8 mouse cellular contexts compared by ENCODE assay signal in the genomic region with DNA sequence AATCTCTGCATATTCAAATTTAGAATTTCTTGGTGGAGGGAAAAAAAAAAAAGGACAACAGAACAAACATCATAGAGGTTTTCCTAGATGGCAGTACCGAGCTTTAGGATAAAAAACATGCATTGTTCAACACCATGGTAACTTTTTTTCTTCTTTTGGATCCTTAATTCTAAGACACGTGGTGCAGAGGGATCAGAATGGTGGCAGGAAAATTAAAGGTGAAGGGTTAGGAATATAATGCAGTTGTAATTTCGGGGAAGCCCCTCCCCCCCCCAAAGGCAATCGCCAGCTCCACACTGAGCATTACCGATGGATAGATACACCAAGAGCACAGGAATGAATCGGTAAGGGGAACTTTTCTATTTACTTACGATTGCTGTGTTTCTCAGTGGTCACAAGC. TPM values are rescaled to one million over a fixed set of nuclear protein-coding genes. Genes with fewer than 3 reads are reported as not detected.
DNase-seq lines count a peak whose midpoint lies in the region.

No protein-coding gene starts in this region.

- intact Hi-C loops in heart, postnatal 10 days (cut with DNase I) = loop anchor here (2.0 to 5.0 kb wide), 5 partner anchors 102 to 562 kb away; no protein-coding TSS in a partner anchor

- WGBS in midbrain, embryonic 10.5 days = under 1% methylated on average over 7 of the region's 7 CpGs

- H3K27me3 ChIP-seq in midbrain, embryonic 10.5 days (ENCODE audit: low read depth, poor library complexity, severe bottlenecking) = peaks cover 42% of the 10 kb centered on the region

- peaks cover 75% of the 10 kb centered on the region for H3K4me1 ChIP-seq in midbrain, embryonic 10.5 days

- H3K27ac ChIP-seq in midbrain, embryonic 10.5 days (replicated peaks) = peak overlapping the region; percentile 99

- H3K36me3 ChIP-seq in midbrain, embryonic 10.5 days = peaks cover 7% of the 10 kb centered on the region; the same call in 1 of the 2 replicates

- no peaks in the 10 kb centered on the region for H3K9me3 ChIP-seq in midbrain, embryonic 10.5 days (replicated peaks)

- H3K4me3 ChIP-seq in midbrain, embryonic 10.5 days = peak overlapping the region; percentile 93

- peak; percentile 35 for DNase-seq in adrenal gland, adult 2 months
- DNase-seq in adrenal gland, postnatal 14 days = no peak
- DNase-seq in adipocyte (ENCODE audit: low spot score) = peak; percentile 60
- DNase-seq in heart, postnatal 10 days = peak; percentile 16 to 19
- DNase-seq in midbrain, embryonic 10.5 days (ENCODE audit: low spot score) = peak; percentile 32
- no peak for DNase-seq in urinary bladder, postnatal 36 days (ENCODE audit: low spot score in 2 of 2)
- no peak for DNase-seq in frontal cortex, adult 2 months (ENCODE audit: extremely low spot score in 1 of 2, low spot score in 1 of 2)
- DNase-seq in right cerebral cortex, postnatal 10 days (ENCODE audit: low spot score in 2 of 2) = no peak

RNA-seq across cellular contexts. Expression of a gene that starts 2.2 kb away (rescaled TPM):
- total RNA-seq in adrenal gland, adult 2 months (2021) = 10 to 100 TPM; 22.2 to 63.7 TPM
- polyA plus RNA-seq in adrenal gland, adult 2 months (2012; rRNA removed) = 267 and 268 TPM in 2 replicates
- total RNA-seq in adrenal gland, postnatal 14 days (2021) = 48.4 and 52.2 TPM in 2 replicates
- 10 to 100 TPM; 70.2 to 80.5 TPM for total RNA-seq in heart, postnatal 10 days (2021)
- polyA plus RNA-seq in midbrain, embryonic 10.5 days (2016; fragmentation: Nextera tagmentation; extraction: Ambion mirVana) = 49.2 and 49.5 TPM in 2 replicates
- polyA plus RNA-seq in frontal cortex, adult 2 months (2012; rRNA removed) = 10.6 and 10.9 TPM in 2 replicates

Comparison
In these comparisons a context has a peak if more than half of its experiments do, and no peak if none do; other contexts are left out.
1. DNase-seq: peak in adrenal gland, adult 2 months (single experiment), adipocyte (single experiment), heart, postnatal 10 days (2 of 2) and midbrain, embryonic 10.5 days (single experiment); none in adrenal gland, postnatal 14 days (single experiment), urinary bladder, postnatal 36 days (0 of 2), frontal cortex, adult 2 months (0 of 2) and right cerebral cortex, postnatal 10 days (0 of 2).